20 mouse cellular contexts compared by ENCODE assay signal in genomic region chr12:99795921-99796320, GRCm38 (mm10).
DNase-seq lines count a peak whose midpoint lies in the region; ATAC-seq and TF ChIP-seq lines count a peak whose summit lies in the region.
"Had no signal": no experiment of that assay in that cellular context is flagged by ENCODE, and none has a peak within 500 bp of the region (broad histone marks: within the 10 kb centered on the region; RNA-seq: fewer than 3 reads in every experiment).

No protein-coding gene starts in this region.

- DNase-seq in kidney, adult 2 months: peak; percentile 4
- DNase-seq in kidney, adult 9 months: no peak
- peak; percentile 46 to 48 for DNase-seq in B cell, adult 2 months
- peak; percentile 23 for DNase-seq in T-cell, adult 2 months (ENCODE audit: low spot score)
- no peak for DNase-seq in left cerebral cortex, postnatal 10 days (ENCODE audit: extremely low spot score in 1 of 2, low spot score in 2 of 2)
- DNase-seq in urinary bladder, adult 18-20 months (ENCODE audit: low spot score in 2 of 2): no peak
- DNase-seq in gastrocnemius, postnatal 36 days: no peak
- DNase-seq: cerebellum, adult 11-12 months; heart, postnatal 10 days; kidney, adult 8-10 months; kidney, postnatal 4 days; thymus, postnatal 14 days had no signal

- ATAC-seq in megakaryocyte progenitor cell, adult 5-6 weeks (replicated peaks; ENCODE audit: poor library complexity): peak; percentile 93
- ATAC-seq: hindbrain, postnatal 0 days; midbrain, embryonic 15.5 days had no signal

- no peak overlapping the region for H3K4me3 ChIP-seq in kidney, adult 2 months (ENCODE audit: insufficient read depth, low read depth, low read length)
- H3K4me3 ChIP-seq: embryonic facial prominence, embryonic 15.5 days; forebrain, embryonic 12.5 days; limb, embryonic 10.5 days; midbrain, embryonic 15.5 days had no signal

- no peaks in the 10 kb centered on the region for H3K4me1 ChIP-seq in kidney, adult 2 months (ENCODE audit: control insufficient read depth, insufficient read depth, low read length)

- 84% methylated on average over 2 of the region's 2 CpGs for WGBS in kidney, adult 2 months

- TF ChIP-seq CTCF in kidney, adult 2 months (conservative IDR thresholded peaks at IDR 0.05; ENCODE audit: insufficient read depth, insufficient read length, low read depth, low read length): no peak

- TF ChIP-seq POLR2A in kidney, adult 2 months (IDR thresholded peaks at IDR 0.05; ENCODE audit: low read depth, low read length): no peak

- H3K27me3 ChIP-seq in kidney, adult 2 months (replicated peaks; ENCODE audit: control insufficient read depth, insufficient read depth, low read length): no peaks in the 10 kb centered on the region
- H3K27me3 ChIP-seq: embryonic facial prominence, embryonic 15.5 days; forebrain, embryonic 12.5 days; midbrain, embryonic 15.5 days; Patski had no signal

- no peak overlapping the region for H3K27ac ChIP-seq in kidney, adult 2 months (ENCODE audit: insufficient read depth, low read depth, low read length)
- H3K27ac ChIP-seq: embryonic facial prominence, embryonic 15.5 days; forebrain, embryonic 12.5 days; hindbrain, postnatal 0 days; limb, embryonic 10.5 days; liver, embryonic 14.5 days; midbrain, embryonic 15.5 days had no signal

- H3K36me3 ChIP-seq in kidney, adult 2 months (ENCODE audit: control insufficient read depth, insufficient read depth, low read length): no peaks in the 10 kb centered on the region
- H3K36me3 ChIP-seq: embryonic facial prominence, embryonic 15.5 days; forebrain, embryonic 12.5 days; limb, embryonic 10.5 days; midbrain, embryonic 15.5 days had no signal

- intact Hi-C loops in left cerebral cortex, postnatal 10 days (cut with DNase I): no loop called here
- intact Hi-C loops in gastrocnemius, postnatal 36 days (cut with DNase I): no loop called here

Comparison
In these comparisons a context has a peak if more than half of its experiments do, and no peak if none do; other contexts are left out.
1. DNase-seq: peak in kidney, adult 2 months (single experiment), B cell, adult 2 months (2 of 2) and T-cell, adult 2 months (single experiment); none in kidney, adult 9 months (single experiment), left cerebral cortex, postnatal 10 days (0 of 2), urinary bladder, adult 18-20 months (0 of 2) and gastrocnemius, postnatal 36 days (0 of 2).